Mouse (Mus musculus) myocyte (in vitro differentiated cells): ENCODE measurements at regions not wholly inside any gene's neighbourhood (a gene's known extent, or its start where the extent isn't known, plus 50 kb on each side); places are given as distances from the start of the nearest gene placed in this dataset.

Experiments used
- E2F4 ChIP-seq: IDR thresholded peaks from one replicate; pipeline ENCODE4 v1.6.1; 2011; ENCODE audit warnings: mild to moderate bottlenecking, control low read depth, moderate library complexity; ENCODE audit not compliant: insufficient read depth
- MAX ChIP-seq: IDR thresholded peaks from one replicate; pipeline ENCODE4 v1.6.1; 2011; ENCODE audit warnings: low read depth, mild to moderate bottlenecking, control low read depth
- MYOG ChIP-seq, 3 experiments: IDR thresholded peaks; one replicate each; pipeline ENCODE4 v1.6.1; 2011; ENCODE audit warnings: control low read depth in 2 of 3, low read depth in 2 of 3, mild to moderate bottlenecking in 2 of 3; ENCODE audit not compliant: insufficient read length in 2 of 3, control insufficient read depth in 1 of 3, insufficient read depth in 1 of 3
- POLR2A ChIP-seq: IDR thresholded peaks from one replicate; pipeline ENCODE4 v1.6.1; 2011; ENCODE audit warnings: low read depth, mild to moderate bottlenecking, control low read depth, moderate library complexity; ENCODE audit not compliant: insufficient read length
- TCF12 ChIP-seq: IDR thresholded peaks from one replicate; pipeline ENCODE4 v1.6.1; 2011; ENCODE audit warnings: mild to moderate bottlenecking, control low read depth; ENCODE audit not compliant: poor library complexity, insufficient read depth, severe bottlenecking
- USF1 ChIP-seq: IDR thresholded peaks from one replicate; pipeline ENCODE4 v1.6.1; 2011; ENCODE audit warnings: low read depth, mild to moderate bottlenecking, control low read depth, moderate library complexity

- TF ChIP-seq TCF12 = no peak
- no peak for TF ChIP-seq POLR2A
- no peak for TF ChIP-seq USF1
- TF ChIP-seq MAX = no peak
- no peak for TF ChIP-seq MYOG (IDR thresholded peaks at IDR 0.05; ENCODE audit: control insufficient read depth in 1 of 3, insufficient read depth in 1 of 3, insufficient read length in 2 of 3, low read depth in 2 of 3)
- TF ChIP-seq E2F4 = no peak
Measured at GRCm38 (mm10) chrX:12466312-12466711, 121.3 kb upstream of the Atp6ap2 start.
